Mouse (Mus musculus) lung, embryonic 15.5 days (tissue): ENCODE measurements around the gene Cdc34. TPM values are rescaled to one million over a fixed set of nuclear protein-coding genes. Genes with fewer than 3 reads are reported as not detected.

Source experiments
- ATAC-seq: fragments of 200-750 bp; cut with Nextera tagmentation; 2 replicates; pipeline ENCODE4 v1.8.0; 2017; ENCODE audit warnings: moderate number of reproducible peaks, borderline replicate concordance; ENCODE audit not compliant: low FRiP score, low TSS enrichment; ENCODE audit errors: extremely low read depth
- H3K27ac ChIP-seq: fragments of 300-500 bp; sonication (generic); 2 replicates; pipeline ENCODE4 v1.5.1; 2015; ENCODE audit warnings: moderate library complexity, mild to moderate bottlenecking, inconsistent platforms
- H3K27me3 ChIP-seq: fragments of 300-500 bp; sonication (generic); 2 replicates; pipeline ENCODE4 v1.6.1; 2015; ENCODE audit warnings: inconsistent platforms
- H3K36me3 ChIP-seq: fragments of 300-500 bp; sonication (generic); 2 replicates; pipeline ENCODE4 v1.6.1; 2015; ENCODE audit warnings: inconsistent platforms
- H3K4me1 ChIP-seq: fragments of 300-500 bp; sonication (generic); 2 replicates; pipeline ENCODE4 v1.6.1; 2015; ENCODE audit warnings: inconsistent platforms
- H3K4me2 ChIP-seq: fragments of 300-500 bp; sonication (generic); 2 replicates; pipeline ENCODE4 v1.6.1; 2015; ENCODE audit warnings: inconsistent platforms, mild to moderate bottlenecking, moderate library complexity
- H3K4me3 ChIP-seq: fragments of 300-500 bp; sonication (generic); 2 replicates; pipeline ENCODE4 v1.5.1; 2015; ENCODE audit warnings: mild to moderate bottlenecking, inconsistent platforms
- H3K9ac ChIP-seq: fragments of 300-500 bp; sonication (generic); 2 replicates; pipeline ENCODE4 v1.6.1; 2015; ENCODE audit warnings: inconsistent platforms
- H3K9me3 ChIP-seq: fragments of 300-500 bp; sonication (generic); 2 replicates; pipeline ENCODE4 v1.6.1; 2016; ENCODE audit warnings: inconsistent platforms
- WGBS: fragments of 180-500 bp; shearing (Covaris S2); methylation state at CpG from one replicate; pipeline ENCODE4 v1.1.7; 2015; 5-methylcytosine and 5-hydroxymethylcytosine counted together
- polyA plus RNA-seq: library from polyadenylated mRNA; unstranded; fragments of >200 nt; fragmentation: Nextera tagmentation; extraction: Ambion mirVana; gene quantifications from 2 replicates; pipeline ENCODE4 v1.2.1, GENCODE M21; 2015

The Cdc34 gene
- polyA plus RNA-seq, 1 experiment from 2014 or later, result 82.0 TPM

DNA sequence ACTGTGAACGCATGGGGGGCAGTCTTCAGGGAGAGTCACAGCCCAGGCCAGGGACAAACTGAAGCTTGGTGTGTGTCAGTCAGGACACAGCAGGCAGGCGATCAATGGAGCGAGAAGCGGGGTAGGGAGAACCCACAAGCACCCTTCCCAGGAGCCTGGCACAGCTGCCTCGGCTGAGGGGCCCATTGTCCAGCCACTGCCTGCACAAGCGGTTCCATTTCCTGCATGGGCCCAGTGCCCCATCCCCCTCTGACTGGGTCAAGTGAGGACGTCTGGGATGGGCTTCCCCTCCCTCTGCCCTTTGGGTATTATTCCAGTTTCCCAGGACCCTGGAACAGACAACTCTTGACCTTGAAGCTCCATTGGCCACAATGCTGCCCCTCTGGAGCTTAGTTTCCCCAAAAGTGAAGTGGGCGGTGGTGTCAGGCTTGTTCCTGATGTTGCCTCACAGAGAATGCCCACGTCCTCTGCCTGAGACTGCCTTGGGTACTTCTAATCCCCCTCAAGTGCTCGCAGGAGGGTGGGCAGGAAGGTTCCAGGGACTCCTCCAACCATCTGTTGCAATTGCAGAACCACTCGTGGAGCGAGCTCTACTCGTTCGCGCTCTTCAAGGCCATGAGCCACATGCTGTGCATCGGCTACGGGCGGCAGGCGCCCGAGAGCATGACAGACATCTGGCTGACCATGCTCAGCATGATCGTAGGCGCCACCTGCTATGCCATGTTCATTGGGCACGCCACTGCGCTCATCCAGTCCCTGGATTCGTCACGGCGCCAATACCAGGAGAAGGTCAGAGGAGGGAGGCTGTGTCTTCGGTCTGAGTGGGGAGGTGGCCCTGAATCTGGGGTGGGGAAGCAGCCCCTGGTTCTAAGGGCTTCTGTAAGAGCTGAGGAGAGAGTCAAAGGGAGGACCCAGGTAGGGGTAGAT is 46.6 kb downstream of the Cdc34 start:
- H3K4me2 ChIP-seq, result no peak overlapping the region
- no peaks in the 10 kb centered on the region for H3K27me3 ChIP-seq
- H3K36me3 ChIP-seq, result no peaks in the 10 kb centered on the region
- no peak overlapping the region for H3K27ac ChIP-seq
- H3K9ac ChIP-seq, result no peak overlapping the region
- ATAC-seq, result no peak
- no peaks in the 10 kb centered on the region for H3K9me3 ChIP-seq
- WGBS, result 64% methylated on average over 28 of the region's 28 CpGs
- no peaks in the 10 kb centered on the region for H3K4me1 ChIP-seq
- H3K4me3 ChIP-seq, result no peak overlapping the region

DNA sequence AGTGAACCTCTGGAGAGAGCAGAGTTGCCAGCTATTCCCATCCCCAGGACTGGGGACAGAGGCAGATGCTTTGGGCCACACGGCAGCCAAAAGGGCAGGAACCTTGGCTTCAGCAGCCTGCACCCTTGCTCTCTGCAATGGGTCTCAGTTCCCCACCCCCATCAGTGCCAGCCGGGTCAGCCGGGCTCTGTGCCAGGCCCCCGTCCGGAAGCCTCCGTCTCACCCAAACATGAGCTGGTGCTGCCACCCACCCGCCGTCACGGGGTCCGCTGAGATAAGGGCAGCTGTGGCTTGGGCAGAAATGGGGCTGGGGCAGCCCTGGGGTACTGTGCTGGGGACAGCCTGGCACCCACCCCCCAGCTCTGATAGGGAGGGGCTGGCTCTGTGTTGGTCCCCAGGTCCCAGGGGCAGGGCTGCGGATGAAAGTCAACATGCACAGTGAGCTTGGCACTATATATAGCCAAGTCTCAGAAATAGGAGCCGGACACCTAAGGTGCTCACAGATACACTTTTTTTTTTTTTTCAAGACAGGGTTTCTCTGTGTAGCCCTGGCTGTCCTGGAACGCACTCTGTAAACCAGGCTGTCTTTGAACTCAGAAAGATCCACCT is 47.5 kb downstream of the Cdc34 start:
- Histone ChIP-seq H3K9me3 (no peaks in the 10 kb centered on the region), H3K27ac (no peak overlapping the region), H3K36me3 (peaks cover 6% of the 10 kb centered on the region; the same call in 1 of the 2 replicates), H3K4me1 (no peaks in the 10 kb centered on the region), H3K27me3 (no peaks in the 10 kb centered on the region), H3K9ac (no peak overlapping the region), H3K4me3 (no peak overlapping the region), H3K4me2 (no peak overlapping the region)
- ATAC-seq, result no peak
- WGBS, result 57% methylated on average over 13 of the region's 13 CpGs

DNA sequence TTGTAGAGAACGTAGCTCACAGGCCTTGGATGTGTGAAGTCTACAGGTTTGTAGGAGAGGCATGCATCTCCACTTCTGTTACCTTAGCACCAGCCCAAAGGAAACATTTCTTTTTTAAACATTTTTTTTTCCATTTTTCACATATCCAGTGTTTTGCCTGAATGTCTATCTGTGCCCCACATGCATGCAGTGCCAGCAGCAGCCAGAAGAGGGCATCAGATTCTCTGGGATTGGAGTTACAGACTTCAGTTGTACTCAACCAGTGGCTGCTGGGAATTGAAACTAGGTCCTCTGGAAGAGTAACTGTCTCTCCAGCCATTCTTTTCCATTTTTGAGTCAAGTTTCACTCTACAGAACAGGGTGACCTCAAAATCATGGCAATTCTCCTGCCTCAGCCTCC is 50.5 kb downstream of the Cdc34 start:
- Histone ChIP-seq H3K4me1 (no peaks in the 10 kb centered on the region), H3K36me3 (peaks cover 35% of the 10 kb centered on the region), H3K27ac (no peak overlapping the region), H3K27me3 (no peaks in the 10 kb centered on the region), H3K9me3 (0 out of 2 replicates have a peak, but pooled peaks cover 5% of the 10 kb centered on the region), H3K4me3 (no peak overlapping the region), H3K4me2 (no peak overlapping the region), H3K9ac (no peak overlapping the region)
- WGBS, result 90% methylated on average over 1 of the region's 1 CpGs
- ATAC-seq, result no peak

GRCm38 (mm10) chr10:79733847-79734246 is 51.9 kb downstream of the Cdc34 start:
- peaks cover 48% of the 10 kb centered on the region for H3K36me3 ChIP-seq

DNA sequence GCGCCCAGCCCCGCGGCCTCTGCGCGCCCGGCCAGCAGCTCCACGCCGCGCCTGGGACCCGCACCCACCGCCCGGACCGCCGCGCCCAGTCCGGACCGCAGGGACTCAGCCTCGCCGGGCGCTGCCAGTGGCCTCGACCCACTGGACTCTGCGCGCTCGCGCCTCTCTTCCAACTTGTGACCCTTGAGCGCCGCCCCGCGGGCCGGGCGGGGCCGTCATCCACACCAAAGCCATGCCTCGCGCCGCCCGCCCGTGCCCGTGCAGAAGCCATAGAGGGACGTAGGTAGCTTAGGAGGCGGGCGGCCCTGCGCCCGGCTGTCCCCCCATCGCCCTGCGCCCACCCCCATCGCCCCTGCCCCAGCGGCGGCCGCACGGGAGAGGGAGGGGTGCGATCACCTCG is 53.4 kb downstream of the Cdc34 start:
- Histone ChIP-seq H3K27ac (no peak overlapping the region), H3K36me3 (peaks cover 63% of the 10 kb centered on the region), H3K9me3 (peaks cover 29% of the 10 kb centered on the region), H3K4me1 (no peaks in the 10 kb centered on the region), H3K27me3 (no peaks in the 10 kb centered on the region), H3K4me2 (peak overlapping the region; percentile 10; the same call in 1 of the 2 replicates), H3K4me3 (no peak overlapping the region), H3K9ac (no peak overlapping the region)
- peak; percentile 12; the same call in 1 of the 2 replicates for ATAC-seq
- WGBS, result 37% methylated on average over 52 of the region's 52 CpGs

More at GRCm38 (mm10) chr10:79733847-79734246, 51.9 kb downstream of the Cdc34 start:
- Histone ChIP-seq H3K9me3 (peaks cover 14% of the 10 kb centered on the region; the same call in 1 of the 2 replicates), H3K27ac (no peak overlapping the region), H3K9ac (no peak overlapping the region), H3K27me3 (no peaks in the 10 kb centered on the region), H3K4me1 (no peaks in the 10 kb centered on the region), H3K4me2 (no peak overlapping the region), H3K4me3 (no peak overlapping the region)
- 93% methylated on average over 15 of the region's 15 CpGs for WGBS
- no peak for ATAC-seq

DNA sequence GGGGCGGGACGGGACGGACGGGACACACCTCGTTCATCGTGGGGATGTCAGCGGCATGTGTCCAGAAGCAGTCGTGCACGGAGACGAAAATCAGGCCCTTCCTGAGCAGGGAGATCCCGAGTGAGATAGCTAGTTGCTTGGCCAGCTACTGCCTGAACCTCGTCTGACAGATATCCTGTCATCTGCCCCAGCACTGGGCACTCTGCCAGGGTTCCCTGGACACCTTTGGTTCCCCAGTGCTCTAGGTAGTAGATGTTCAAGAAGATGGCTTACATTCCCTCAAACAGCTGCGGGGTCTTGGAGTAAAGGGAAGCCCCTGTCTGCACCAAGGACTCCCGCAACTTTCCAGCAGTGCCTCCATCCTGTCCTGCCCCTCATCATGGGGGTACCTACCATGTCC is 54.7 kb downstream of the Cdc34 start:
- Histone ChIP-seq H3K4me2 (no peak overlapping the region), H3K9me3 (peaks cover 29% of the 10 kb centered on the region), H3K9ac (no peak overlapping the region), H3K36me3 (peaks cover 77% of the 10 kb centered on the region), H3K27ac (no peak overlapping the region), H3K27me3 (no peaks in the 10 kb centered on the region), H3K4me1 (no peaks in the 10 kb centered on the region), H3K4me3 (no peak overlapping the region)
- ATAC-seq, result no peak
- WGBS, result 82% methylated on average over 14 of the region's 14 CpGs

Other genes starting within 250 kb of the Cdc34 start
- not detected in 2 replicates for gene Vmn2r83, start 213.5 kb upstream of the Cdc34 start, polyA plus RNA-seq
- 33.2 and 34.1 TPM in 2 replicates for gene Plpp2, start 148.4 kb upstream of the Cdc34 start, polyA plus RNA-seq
- 45.9 and 47.9 TPM in 2 replicates for gene Mier2, start 127.0 kb upstream of the Cdc34 start, polyA plus RNA-seq
- gene Theg, start 94.9 kb upstream of the Cdc34 start, polyA plus RNA-seq, result not detected in 2 replicates
- not detected in 2 replicates for gene C2cd4c, start 68.2 kb upstream of the Cdc34 start, polyA plus RNA-seq
- gene Shc2, start 44.3 kb upstream of the Cdc34 start, polyA plus RNA-seq, result 6.2 and 6.7 TPM in 2 replicates
- not detected in 2 replicates for gene Odf3l2, start 36.5 kb upstream of the Cdc34 start, polyA plus RNA-seq
- gene Madcam1, start 17.6 kb upstream of the Cdc34 start, polyA plus RNA-seq, result 0.89 and 1.3 TPM in 2 replicates
- gene Tpgs1, start 12.8 kb upstream of the Cdc34 start, polyA plus RNA-seq, result 61.7 and 65.9 TPM in 2 replicates
- 0.86 and 0.89 TPM in 2 replicates for gene Gzmm, start 6.8 kb downstream of the Cdc34 start, polyA plus RNA-seq
- gene Bsg, start 22.3 kb downstream of the Cdc34 start, polyA plus RNA-seq, result 1,102 and 1,152 TPM in 2 replicates
- gene Hcn2, start 34.4 kb downstream of the Cdc34 start, polyA plus RNA-seq, result 0.05 and 0.10 TPM in 2 replicates
- 41.5 and 49.2 TPM in 2 replicates for gene Polrmt, start 64.4 kb downstream of the Cdc34 start, polyA plus RNA-seq
- gene Fgf22, start 72.9 kb downstream of the Cdc34 start, polyA plus RNA-seq, result 0.12 and 0.30 TPM in 2 replicates
- 89.7 and 91.3 TPM in 2 replicates for gene Rnf126, start 84.8 kb downstream of the Cdc34 start, polyA plus RNA-seq
- 19.2 and 20.5 TPM in 2 replicates for gene Fstl3, start 95.1 kb downstream of the Cdc34 start, polyA plus RNA-seq
- 0.40 and 1.9 TPM in 2 replicates for gene Prss57, start 108.8 kb downstream of the Cdc34 start, polyA plus RNA-seq
- 61.3 and 63.7 TPM in 2 replicates for gene Palm, start 111.4 kb downstream of the Cdc34 start, polyA plus RNA-seq
- gene Misp, start 138.8 kb downstream of the Cdc34 start, polyA plus RNA-seq, result 7.7 and 10.2 TPM in 2 replicates
- gene Ptbp1, start 172.2 kb downstream of the Cdc34 start, polyA plus RNA-seq, result 367 and 368 TPM in 2 replicates
- gene Prtn3, start 192.3 kb downstream of the Cdc34 start, polyA plus RNA-seq, result 3.7 and 3.8 TPM in 2 replicates
- 29.1 and 32.4 TPM in 2 replicates for gene Plppr3, start 192.4 kb downstream of the Cdc34 start, polyA plus RNA-seq
- 0.25 and 0.72 TPM in 2 replicates for gene Elane, start 204.1 kb downstream of the Cdc34 start, polyA plus RNA-seq
- not detected in 2 replicates for gene Cfd, start 208.7 kb downstream of the Cdc34 start, polyA plus RNA-seq
- gene Med16, start 226.7 kb downstream of the Cdc34 start, polyA plus RNA-seq, result 54.7 and 56.1 TPM in 2 replicates
- 1.2 and 1.7 TPM in 2 replicates for gene Gm26602, start 228.7 kb downstream of the Cdc34 start, polyA plus RNA-seq
- 0.59 and 0.87 TPM in 2 replicates for gene Kiss1r, start 234.8 kb downstream of the Cdc34 start, polyA plus RNA-seq
- 143 and 152 TPM in 2 replicates for gene R3hdm4, start 239.0 kb downstream of the Cdc34 start, polyA plus RNA-seq
- gene Arid3a, start 244.8 kb downstream of the Cdc34 start, polyA plus RNA-seq, result 4.8 and 6.0 TPM in 2 replicates